Mouse (Mus musculus): ENCODE data around the gene Flii. TPM values are rescaled to one million over a fixed set of nuclear protein-coding genes. Genes with fewer than 3 reads are reported as not detected.
A peak's percentile ranks its signal among the peaks of the same experiment; 100 is the strongest.

Gene Flii
- total RNA-seq, 2 experiments from 2014 or later = 56.8 to 59.6 TPM

DNA sequence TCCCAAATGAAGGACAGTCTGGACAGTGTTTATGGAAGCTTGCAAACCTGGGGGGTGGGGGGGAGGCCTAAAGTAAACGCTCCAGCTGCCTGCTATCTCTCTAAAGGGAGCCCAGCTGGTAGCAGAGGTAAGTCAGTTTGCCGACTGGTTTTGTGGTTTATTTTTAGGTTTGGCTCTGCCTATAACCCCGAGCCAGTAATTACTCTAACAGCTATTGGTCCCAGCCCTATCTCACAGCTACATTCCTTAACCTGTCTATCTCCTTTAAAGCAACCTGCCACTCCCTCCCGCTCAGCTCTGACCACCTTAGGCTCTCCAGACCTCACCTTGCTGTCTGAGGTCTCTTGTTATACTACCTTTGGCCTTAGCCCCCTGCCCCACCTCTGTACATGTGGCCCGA, 7.8 kb downstream of the Flii start:
- DNase-seq (ENCODE audit: extremely low spot score in 1 of 2, low spot score in 1 of 2) = no peak

DNA sequence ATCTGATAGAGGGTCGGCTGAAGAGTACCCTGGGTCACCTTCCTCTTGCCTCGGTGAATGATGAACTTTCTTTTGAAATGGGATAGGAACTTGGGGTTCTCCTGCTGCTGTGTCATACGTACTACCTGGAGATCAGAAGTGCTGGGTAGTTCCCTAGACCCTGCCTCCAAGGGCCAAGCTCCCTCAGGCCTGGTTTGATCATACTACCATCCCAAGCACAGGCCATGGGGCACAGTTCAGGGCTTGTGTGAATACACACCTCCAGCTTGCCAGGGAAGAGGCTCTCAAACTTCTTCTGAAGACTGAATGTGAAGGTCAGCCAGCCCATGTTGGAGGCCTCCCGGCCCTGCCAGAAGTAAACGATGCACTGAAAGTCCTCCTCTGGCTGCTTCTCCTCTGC, 11.2 kb downstream of the Flii start:
- no peak for DNase-seq (ENCODE audit: extremely low spot score in 1 of 2, low spot score in 1 of 2)

DNA sequence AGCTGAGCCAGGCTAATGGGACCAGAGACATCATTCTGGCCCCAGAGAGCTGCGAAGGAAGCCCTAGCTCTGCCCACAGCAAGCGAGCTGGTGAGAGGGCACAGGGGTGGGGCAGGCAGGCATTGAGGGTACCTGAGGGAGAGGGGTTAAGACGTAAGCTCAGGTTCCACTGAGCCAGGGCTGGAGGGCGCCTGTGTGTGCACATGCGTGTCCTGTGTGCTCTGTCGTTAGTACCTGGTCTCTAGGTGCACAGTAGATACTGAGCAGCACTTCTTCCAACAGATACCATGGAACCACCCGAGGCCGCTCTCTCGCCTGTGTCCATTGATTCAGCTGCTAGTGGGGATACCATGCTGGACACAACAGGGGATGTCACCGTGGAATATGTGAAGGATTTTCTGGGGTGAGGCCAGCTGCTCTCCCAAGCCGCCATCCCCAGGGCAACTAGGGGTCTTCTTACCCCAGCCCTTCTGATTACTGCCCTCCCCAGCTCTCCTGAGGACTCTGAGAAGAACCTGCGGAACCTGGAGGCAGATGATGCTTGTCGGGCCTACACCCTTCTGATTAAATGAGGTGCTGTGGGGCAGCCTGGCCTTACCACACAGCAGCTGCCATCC, 14.3 kb downstream of the Flii start:
- no peak for DNase-seq (ENCODE audit: extremely low spot score in 1 of 2, low spot score in 1 of 2)

DNA sequence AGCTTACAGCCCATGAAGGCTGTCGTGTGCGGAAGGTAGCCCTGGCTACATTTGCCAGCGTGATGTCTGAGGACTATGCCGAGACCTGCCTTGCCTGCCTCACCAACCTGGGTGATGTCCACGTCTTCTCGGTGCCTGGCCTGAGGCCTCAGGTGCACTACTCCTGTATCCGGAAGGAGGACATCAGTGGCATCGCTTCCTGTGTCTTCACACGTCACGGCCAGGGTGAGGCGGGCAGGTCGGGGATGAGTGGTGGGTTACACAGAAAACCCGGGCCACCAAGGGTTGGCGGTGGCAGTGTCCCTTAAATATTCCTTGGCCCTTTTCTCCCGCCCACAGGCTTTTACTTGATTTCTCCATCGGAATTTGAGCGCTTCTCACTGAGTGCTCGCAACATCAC, 15.0 kb downstream of the Flii start:
- DNase-seq (ENCODE audit: extremely low spot score in 1 of 2, low spot score in 1 of 2) = peak in 1 of 2 experiments; percentile 2

DNA sequence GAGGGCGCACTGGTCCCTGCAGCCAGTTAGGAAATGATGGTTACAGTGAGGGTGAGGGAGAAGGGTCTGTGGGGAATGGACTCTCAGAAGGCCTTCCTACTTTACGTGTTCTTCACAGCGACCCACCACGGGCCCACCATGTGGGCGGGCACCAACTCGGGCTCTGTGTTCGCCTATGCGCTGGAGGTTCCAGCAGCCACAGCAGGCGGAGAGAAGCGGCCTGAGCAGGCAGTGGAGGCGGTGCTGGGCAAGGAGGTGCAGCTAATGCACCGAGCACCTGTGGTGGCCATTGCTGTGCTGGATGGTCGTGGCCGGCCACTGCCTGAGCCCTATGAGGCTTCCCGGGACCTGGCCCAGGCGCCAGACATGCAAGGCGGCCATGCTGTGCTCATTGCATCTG, 15.8 kb downstream of the Flii start:
- DNase-seq (ENCODE audit: extremely low spot score in 1 of 2, low spot score in 1 of 2) = peak in 1 of 2 experiments; percentile 2

DNA sequence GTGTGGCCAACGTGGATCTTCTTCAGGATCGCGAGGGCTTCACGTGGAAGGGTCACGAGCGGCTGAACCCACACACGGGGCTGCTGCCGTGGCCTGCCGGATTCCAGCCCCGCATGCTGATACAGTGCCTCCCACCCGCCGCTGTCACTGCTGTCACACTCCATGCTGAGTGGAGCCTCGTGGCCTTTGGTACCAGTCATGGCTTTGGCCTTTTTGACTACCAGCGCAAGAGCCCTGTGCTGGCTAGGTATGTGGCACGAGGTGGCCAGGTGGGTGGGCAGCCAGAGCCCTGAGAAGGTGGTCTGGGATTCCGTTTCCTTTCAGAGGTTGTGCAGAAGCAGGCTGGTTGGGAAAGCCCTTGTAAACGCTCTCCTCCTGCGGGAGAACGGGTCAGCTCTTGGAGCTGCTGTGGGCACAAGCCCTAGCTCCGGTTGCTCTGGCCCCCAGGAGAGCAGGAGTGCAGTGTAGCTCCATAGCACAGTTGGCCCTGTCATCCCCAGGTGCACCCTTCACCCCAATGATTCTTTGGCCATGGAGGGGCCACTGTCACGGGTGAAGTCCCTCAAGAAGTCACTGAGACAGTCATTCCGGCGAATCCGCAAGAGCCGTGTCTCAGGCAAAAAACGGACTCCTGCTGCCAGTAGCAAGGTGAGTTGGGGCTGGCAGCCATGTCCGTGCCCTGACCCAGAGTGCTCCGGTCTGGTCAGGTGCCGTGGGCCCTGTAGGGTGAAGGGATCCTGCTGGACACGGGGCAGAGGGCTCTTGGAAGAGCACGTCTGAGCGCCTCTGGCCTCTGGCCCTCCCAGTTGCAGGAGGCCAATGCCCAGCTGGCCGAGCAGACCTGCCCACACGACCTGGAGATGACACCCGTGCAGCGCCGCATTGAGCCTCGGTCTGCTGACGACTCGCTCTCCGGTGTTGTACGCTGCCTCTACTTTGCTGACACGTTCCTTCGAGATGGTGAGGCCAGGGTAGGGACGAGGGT, 17.3 kb downstream of the Flii start:
- peak; percentile 2 to 5 for DNase-seq (ENCODE audit: extremely low spot score in 1 of 2, low spot score in 1 of 2)

DNA sequence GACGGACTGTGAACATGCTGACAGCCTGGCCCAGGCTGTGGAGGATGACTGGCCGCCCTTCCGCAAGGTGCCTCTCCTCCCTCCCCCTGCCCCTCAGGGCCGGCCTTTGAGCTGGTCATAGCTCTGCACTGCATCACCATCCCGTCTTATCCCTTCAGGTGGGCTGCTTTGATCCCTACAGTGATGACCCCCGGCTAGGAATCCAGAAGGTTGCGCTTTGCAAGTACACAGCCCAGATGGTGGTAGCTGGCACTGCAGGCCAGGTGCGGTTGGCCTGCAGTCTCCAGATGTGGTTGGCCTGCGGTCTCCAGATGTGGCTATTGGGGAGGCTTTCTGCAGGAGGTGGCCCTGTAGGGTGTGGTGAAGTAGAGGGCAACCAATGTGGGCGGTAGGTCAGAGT, 18.4 kb downstream of the Flii start:
- no peak for DNase-seq (ENCODE audit: extremely low spot score in 1 of 2, low spot score in 1 of 2)

DNA sequence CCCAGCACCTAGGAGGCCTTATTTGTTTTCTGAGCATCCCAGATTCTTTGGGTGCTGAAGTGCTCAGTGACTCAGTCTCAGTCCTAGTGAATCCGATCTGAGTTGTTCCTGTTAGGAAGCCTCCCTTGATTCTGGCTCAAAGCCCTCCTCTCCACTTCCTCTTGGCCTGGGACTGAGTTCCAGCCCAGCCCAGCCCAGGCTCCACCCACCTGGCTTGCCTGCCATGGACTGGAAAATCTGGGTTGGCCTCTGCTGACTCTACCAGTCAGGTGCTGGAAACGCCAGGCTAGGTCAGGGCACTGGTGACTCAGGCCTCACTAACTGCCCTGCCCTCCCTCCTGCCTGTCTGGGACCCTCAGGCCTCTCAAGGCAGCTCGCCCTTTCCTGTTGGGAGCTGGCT, 19.4 kb downstream of the Flii start:
- DNase-seq (ENCODE audit: extremely low spot score in 1 of 2, low spot score in 1 of 2) = peak; percentile 4 to 9

DNA sequence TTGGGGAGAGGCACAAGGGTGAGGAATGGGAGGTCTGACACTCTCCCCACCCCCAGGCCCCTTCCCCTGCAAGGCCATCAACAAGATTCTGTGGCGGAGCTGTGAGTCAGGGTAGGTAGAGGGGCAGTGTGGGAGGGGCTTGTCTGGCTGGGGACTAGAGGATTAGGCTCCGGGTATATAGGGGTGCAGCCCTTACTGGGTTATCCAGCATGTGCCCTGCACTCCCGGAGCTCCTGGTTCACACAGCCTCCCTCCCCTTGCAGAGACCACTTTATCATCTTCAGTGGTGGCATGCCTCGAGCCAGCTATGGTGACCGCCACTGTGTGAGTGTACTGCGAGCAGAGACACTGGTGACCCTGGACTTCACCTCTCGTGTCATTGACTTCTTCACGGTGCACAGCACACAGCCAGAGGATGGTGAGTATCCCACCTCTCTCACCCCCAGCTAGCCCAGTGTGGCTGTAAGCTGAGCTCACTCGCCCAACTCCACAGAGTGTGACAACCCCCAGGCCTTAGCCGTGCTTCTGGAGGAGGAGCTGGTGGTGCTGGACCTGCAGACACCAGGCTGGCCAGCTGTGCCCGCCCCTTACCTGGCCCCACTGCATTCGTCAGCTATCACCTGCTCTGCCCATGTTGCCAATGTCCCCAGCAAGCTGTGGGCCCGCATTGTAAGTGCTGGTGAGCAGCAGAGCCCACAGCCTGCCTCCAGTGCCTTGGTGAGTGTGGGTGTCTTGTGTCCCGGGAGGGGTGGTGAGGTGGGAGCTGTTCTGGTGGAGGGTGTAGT, 20.2 kb downstream of the Flii start:
- DNase-seq (ENCODE audit: extremely low spot score in 1 of 2, low spot score in 1 of 2) = peak in 1 of 2 experiments; percentile 5

DNA sequence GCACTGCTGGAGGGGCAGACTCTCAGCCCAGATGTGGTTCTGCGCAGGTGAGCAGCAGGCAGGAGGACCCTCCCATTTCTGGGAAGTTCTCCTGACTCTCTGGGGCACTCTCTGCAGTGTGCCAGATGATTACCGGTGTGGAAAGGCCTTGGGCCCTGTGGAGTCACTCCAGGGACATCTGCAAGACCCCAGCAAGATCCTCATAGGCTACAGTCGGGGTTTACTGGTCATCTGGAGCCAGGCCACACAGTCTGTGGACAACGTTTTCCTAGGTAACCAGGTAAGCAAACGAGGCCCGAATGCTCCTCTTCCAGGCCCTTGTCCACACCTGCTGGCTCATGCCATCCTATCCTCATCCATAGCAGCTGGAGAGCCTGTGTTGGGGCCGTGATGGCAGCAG, 21.0 kb downstream of the Flii start:
- no peak for DNase-seq (ENCODE audit: extremely low spot score in 1 of 2, low spot score in 1 of 2)

DNA sequence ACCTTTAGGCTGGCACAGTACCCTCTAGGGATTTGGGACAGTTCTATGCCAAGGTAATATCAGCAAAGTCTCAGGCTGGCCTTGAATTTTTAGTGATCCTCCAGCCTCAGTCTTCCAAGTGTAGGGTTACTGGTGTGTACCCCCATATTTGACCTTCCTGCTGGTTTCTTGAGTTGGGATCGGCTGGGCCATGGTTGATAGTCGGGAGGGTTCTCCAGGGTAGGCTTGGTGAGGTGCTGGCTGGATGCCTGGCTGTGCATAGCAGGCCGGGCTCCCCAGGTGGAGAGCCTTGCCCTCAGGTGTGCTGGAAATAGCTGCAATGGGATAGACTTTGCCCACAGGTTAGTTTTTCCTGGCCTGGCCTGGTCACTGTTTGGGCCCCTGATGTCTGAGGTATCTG, 21.8 kb downstream of the Flii start:
- DNase-seq (ENCODE audit: extremely low spot score in 1 of 2, low spot score in 1 of 2) = no peak

DNA sequence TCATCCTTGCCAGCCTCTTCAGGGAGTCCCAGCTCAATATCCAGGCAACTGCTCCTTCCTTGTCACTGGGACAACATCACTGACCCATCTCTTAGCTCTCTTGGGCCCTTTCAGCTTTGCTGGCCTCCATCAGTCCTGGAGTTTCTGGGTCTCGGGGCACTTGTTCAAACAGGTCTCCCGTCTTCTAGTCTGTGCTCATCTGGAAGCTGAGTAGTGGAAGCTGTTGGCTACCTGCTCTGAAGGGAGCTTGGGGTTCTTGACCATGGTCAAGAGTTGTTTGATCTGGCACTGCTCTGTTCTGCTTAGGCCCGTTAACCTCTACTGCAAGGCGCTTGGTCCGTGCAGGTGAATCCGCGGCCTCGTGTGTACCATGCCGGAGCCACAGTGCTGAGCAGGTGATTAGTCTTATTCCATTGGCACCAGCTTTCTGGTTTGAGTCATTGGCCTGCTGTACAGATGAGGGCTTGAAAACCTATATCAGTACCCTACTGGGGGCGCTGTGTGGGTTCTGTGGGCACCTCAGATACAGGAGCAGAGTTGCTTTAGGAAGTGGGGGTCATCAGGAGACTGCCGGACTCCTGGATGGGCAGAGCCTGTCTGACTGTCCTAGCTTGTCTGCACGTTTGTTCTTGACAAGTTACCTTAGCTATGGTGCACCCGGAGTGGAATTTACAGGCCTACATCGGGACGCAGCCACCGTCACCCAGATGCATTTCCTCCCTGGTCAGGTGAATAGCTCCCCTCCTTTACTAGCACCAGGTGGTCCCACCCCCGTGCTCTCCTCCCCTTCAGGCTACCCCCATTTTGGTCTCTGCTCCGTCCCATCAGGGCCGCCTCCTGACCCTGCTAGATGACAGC, 22.8 kb downstream of the Flii start:
- peak in 1 of 2 experiments; percentile 6 for DNase-seq (ENCODE audit: extremely low spot score in 1 of 2, low spot score in 1 of 2)

DNA sequence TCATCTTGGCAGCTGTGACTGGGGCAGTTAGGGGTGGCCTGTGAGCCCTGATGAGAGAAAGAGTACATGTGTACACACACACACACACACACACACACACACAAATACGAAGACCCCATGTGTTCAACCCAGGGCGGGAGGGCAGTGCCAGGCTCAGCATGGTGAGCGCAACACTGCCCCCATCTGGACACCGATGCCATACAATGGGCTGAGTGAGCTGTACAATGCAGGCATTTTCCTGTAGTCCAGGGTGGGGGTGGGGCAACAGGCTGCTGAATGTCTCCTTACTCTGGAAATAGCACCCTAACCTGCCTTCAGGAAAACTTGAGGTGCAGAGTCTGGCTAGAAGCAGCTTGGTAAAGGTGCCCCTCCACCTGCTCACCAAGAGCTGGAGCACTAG, 23.9 kb downstream of the Flii start:
- DNase-seq (ENCODE audit: extremely low spot score in 1 of 2, low spot score in 1 of 2) = peak; percentile 40 to 76

DNA sequence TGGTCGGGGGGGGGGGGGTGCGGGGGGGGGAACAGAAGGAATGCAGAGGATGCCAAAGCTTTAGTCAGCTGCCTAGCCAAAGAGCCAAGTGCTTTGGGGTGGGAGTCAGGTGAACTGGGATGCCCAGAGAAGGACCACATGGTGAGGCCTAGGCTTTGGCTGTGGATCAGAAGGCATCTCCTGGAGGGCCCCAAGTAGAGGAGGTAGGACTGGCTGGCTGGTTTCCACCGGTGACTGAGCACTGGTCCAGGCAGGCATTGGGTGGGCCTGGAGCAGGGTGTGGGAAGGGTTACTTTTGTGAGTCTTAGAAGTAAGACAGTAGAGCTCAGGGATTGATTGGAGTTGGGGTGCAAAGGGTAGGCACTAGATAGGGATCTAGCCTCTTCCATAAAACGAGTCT, 25.5 kb downstream of the Flii start:
- DNase-seq (ENCODE audit: extremely low spot score in 1 of 2, low spot score in 1 of 2) = peak in 1 of 2 experiments; percentile 5

DNA sequence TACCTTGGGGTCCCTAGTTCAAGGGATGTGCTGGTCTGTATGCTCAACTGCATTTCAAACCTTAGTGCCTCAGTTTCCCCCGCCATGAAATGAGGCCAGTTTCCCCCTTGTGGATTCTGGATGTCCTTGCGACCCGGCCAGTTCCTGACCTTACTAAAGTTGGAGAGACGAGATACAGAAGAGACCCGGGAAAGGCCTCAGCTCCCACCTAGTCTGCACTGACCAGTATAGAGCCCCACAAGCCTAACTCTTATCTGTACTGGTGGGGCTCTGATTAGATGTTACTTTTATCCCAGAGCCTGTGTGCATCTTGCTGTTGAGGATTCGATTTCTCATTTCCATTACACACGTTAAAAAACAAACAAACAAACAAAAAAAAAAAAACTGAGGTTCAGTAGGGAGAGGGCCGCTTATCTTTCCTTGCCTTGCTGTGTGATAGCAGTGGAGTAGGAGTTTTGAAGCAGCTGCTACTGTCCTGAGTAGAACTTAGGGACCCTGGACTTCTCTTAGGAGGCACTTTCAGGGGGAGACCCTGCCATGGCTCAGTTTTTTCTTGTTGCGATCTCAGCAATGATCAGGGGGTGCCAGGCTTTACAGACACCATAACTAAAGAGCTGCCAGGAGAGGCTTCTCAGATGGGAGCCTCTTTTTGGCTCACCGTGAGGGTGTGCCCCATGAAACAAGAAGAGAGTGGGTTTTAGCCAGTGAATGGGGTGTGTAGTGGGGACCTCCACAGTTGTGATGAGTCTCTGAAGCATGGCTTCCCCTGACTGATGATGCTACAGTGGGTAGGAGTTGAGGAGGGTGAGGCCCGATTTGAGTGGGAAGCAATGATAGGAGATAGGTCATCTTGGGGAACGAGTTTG, 26.5 kb downstream of the Flii start:
- DNase-seq (ENCODE audit: extremely low spot score in 1 of 2, low spot score in 1 of 2) = peak in 1 of 2 experiments; percentile 2

DNA sequence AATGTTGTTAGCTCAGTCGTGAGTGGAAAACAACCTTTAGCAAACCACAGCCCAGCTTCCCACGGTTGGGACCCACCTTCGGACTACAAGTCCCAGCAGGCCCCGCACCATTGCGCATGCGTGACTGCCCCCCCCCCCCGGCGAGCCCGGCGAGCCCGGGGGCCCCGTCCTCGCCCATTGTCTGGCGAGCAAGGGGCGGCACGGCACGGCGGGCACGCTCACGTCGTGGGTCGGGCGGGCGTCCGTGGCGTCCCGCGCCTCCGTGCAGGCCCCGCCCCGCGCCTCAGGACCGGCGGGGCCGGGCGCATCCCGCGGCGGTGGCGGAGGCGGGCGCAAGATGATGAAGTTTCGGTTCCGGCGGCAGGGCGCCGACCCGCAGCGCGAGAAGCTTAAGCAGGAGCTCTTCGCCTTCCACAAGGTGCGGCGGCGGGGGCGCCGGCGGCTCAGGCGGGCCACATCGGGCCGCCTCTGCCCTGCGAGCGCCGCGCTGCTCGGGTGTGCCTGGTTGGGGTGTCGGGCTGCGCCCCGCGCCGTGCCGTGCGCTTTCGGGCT, 27.5 kb downstream of the Flii start, which contains the start of gene Llgl1:
Gene Llgl1, plus strand, starts transcription at position 200 of the 552 bp plus-strand sequence.
- DNase-seq (ENCODE audit: extremely low spot score in 1 of 2, low spot score in 1 of 2) = peak; percentile 71 to 76

DNA sequence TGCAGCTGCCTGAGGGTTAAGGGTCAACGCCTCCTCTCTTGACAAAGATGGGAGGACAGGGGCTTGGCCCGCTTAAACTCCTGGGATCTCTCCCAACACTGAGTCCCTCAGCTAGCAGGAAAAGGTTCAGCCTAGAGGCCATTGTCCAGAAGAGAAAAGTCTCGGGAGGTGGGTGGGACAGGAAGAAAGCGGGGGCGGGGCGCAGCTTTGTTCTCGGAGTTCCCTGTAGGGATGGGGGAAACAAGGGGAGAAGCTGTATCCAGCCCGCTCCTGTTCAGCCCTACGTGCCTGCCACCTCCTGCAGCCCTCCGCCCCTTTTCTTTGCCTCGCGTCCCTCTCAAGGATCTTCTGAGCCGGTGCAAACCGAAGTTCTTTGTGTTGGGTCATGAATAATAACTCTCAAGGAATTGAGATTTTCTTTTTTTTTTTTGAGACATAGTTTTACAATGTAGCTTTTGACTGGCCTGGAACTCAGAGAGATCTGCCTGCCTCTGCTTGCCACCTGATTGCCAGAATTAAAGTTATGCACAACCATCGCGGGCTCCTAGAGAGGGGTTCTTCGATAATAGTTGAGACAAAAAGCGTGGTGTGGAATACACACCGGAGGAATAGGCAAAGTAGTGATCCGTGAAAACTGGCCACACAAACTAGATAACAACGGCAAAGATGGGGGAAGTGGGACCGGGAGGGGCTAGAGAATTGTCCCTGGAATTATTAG, 28.1 kb downstream of the Flii start:
- DNase-seq (ENCODE audit: extremely low spot score in 1 of 2, low spot score in 1 of 2) = peak; percentile 12 to 24

DNA sequence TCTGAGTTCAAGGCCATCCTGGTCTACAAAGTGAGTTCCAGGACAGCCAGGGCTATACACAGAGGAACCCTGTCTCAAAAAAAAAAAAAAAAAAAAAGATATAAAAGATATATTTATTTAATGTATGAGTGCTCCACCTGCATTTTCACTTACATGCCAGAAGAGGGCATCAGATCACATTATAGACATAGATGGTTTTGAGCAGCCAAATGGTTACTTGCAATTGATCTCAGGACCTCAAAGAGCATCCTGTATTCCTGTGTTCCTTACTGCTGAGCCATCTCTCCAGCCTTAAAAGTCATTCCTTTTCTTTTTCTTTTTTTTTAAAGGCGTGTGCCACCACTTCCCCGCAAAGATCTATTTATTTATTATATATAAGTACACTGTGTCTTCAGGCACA, 29.5 kb downstream of the Flii start:
- no peak for DNase-seq (ENCODE audit: extremely low spot score in 1 of 2, low spot score in 1 of 2)

Measured in layer of hippocampus, postnatal 25 days (tissue).